Mouse (Mus musculus) embryonic fibroblast, embryonic 13.5 days (primary cell): Measurements from ENCODE around the gene Agt.

Experiments used
- CTCF ChIP-seq: IDR thresholded peaks from 2 replicates; pipeline ENCODE4 v1.5.1; 2011; ENCODE audit warnings: mild to moderate bottlenecking, control low read depth, low read length, moderate library complexity, borderline replicate concordance; ENCODE audit not compliant: insufficient read depth
- POLR2A ChIP-seq: IDR thresholded peaks from 2 replicates; pipeline ENCODE4 v1.6.1; 2011; ENCODE audit warnings: low read depth, mild to moderate bottlenecking, control low read depth, low read length, moderate library complexity

GRCm38 (mm10) chr8:124508321-124508695 is 61.2 kb downstream of the Agt start:
- TF ChIP-seq CTCF (no peak), POLR2A (no peak)
